Mouse (Mus musculus): ENCODE results near the gene Tnfsf14.

Tnfsf14 gene

GRCm38 (mm10) chr17:57194041-57194507 is at the start of gene Tnfsf14:
Gene Tnfsf14 (minus strand): TSS chr17:57194177.
- in situ Hi-C loops (cut with MboI; ENCODE audit: low sequenced_read_pairs): no loop called here

GRCm38 (mm10) chr17:57237181-57237580 is 43.2 kb upstream of the Tnfsf14 start:
- in situ Hi-C loops (cut with MboI; ENCODE audit: low sequenced_read_pairs): no loop called here

- in situ Hi-C loops (cut with MboI; ENCODE audit: low sequenced_read_pairs): no loop called here
These were observed 41.8 kb upstream of the Tnfsf14 start for GRCm38 (mm10) chr17:57235803-57236202.

GRCm38 (mm10) chr17:57234254-57234928 is 40.4 kb upstream of the Tnfsf14 start:
- in situ Hi-C loops (cut with MboI; ENCODE audit: low sequenced_read_pairs): no loop called here

GRCm38 (mm10) chr17:57233038-57233437 is 39.1 kb upstream of the Tnfsf14 start:
- in situ Hi-C loops (cut with MboI; ENCODE audit: low sequenced_read_pairs): no loop called here

- in situ Hi-C loops (cut with MboI; ENCODE audit: low sequenced_read_pairs): no loop called here
These were observed 38.2 kb upstream of the Tnfsf14 start for GRCm38 (mm10) chr17:57232200-57232599.

GRCm38 (mm10) chr17:57231321-57231771 is 37.4 kb upstream of the Tnfsf14 start:
- in situ Hi-C loops (cut with MboI; ENCODE audit: low sequenced_read_pairs): no loop called here

GRCm38 (mm10) chr17:57230728-57231125 is 36.8 kb upstream of the Tnfsf14 start:
- in situ Hi-C loops (cut with MboI; ENCODE audit: low sequenced_read_pairs): no loop called here

GRCm38 (mm10) chr17:57229851-57230727 is 36.1 kb upstream of the Tnfsf14 start:
- in situ Hi-C loops (cut with MboI; ENCODE audit: low sequenced_read_pairs): no loop called here

GRCm38 (mm10) chr17:57228873-57229272 is 34.9 kb upstream of the Tnfsf14 start:
- in situ Hi-C loops (cut with MboI; ENCODE audit: low sequenced_read_pairs): no loop called here

- in situ Hi-C loops (cut with MboI; ENCODE audit: low sequenced_read_pairs): no loop called here
These were observed 34.0 kb upstream of the Tnfsf14 start, which contains the start of gene C3 for GRCm38 (mm10) chr17:57228014-57228413. Gene C3 (minus strand): TSS chr17:57228136.

- in situ Hi-C loops (cut with MboI; ENCODE audit: low sequenced_read_pairs): no loop called here
These were observed 33.5 kb upstream of the Tnfsf14 start for GRCm38 (mm10) chr17:57227468-57227867.

- in situ Hi-C loops (cut with MboI; ENCODE audit: low sequenced_read_pairs): no loop called here
These were observed 29.3 kb upstream of the Tnfsf14 start for GRCm38 (mm10) chr17:57223313-57223712.

GRCm38 (mm10) chr17:57221911-57222310 is 27.9 kb upstream of the Tnfsf14 start:
- in situ Hi-C loops (cut with MboI; ENCODE audit: low sequenced_read_pairs): no loop called here

GRCm38 (mm10) chr17:57219884-57220207 is 25.9 kb upstream of the Tnfsf14 start:
- in situ Hi-C loops (cut with MboI; ENCODE audit: low sequenced_read_pairs): no loop called here

GRCm38 (mm10) chr17:57219167-57219883 is 25.3 kb upstream of the Tnfsf14 start:
- in situ Hi-C loops (cut with MboI; ENCODE audit: low sequenced_read_pairs): no loop called here

GRCm38 (mm10) chr17:57218335-57218900 is 24.4 kb upstream of the Tnfsf14 start:
- in situ Hi-C loops (cut with MboI; ENCODE audit: low sequenced_read_pairs): no loop called here

GRCm38 (mm10) chr17:57214676-57215387 is 20.9 kb upstream of the Tnfsf14 start:
- in situ Hi-C loops (cut with MboI; ENCODE audit: low sequenced_read_pairs): no loop called here

- in situ Hi-C loops (cut with MboI; ENCODE audit: low sequenced_read_pairs): no loop called here
These were observed 17.5 kb upstream of the Tnfsf14 start for GRCm38 (mm10) chr17:57211501-57211900.

- in situ Hi-C loops (cut with MboI; ENCODE audit: low sequenced_read_pairs): no loop called here
These were observed 15.4 kb upstream of the Tnfsf14 start for GRCm38 (mm10) chr17:57209330-57209729.

Measured in CH12F3 (cell line).